Mouse (Mus musculus) urinary bladder, postnatal 36 days (tissue): Measurements from ENCODE around the gene Dennd1a.

Experiments
- DNase-seq, 2 experiments: peaks; one replicate each; pipeline ENCODE4 v3.0.0; 2022; ENCODE audit warnings: low spot score in 2 of 2, mixed read lengths in 1 of 2

Gene Dennd1a

DNA sequence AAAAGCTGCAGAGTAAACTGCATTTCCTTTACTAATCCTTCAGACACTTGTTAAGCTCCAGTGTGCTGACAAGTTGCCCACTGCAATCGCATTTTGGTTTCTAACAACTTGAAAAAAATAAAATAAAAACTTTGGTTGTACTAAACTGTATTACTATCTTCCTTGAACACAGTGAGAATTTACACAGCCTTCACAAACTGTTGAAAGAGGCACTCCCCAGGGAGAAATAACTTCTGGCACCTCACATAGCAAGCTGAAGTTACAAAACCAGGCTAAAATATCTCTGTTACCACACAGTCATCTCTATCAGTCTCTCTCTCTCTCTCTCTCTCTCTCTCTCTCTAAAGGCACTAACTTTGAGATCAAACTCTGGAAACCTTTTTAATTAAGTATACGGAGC lies 63.4 kb downstream of the Dennd1a start:
- DNase-seq, result peak in 1 of 2 experiments; percentile 30

DNA sequence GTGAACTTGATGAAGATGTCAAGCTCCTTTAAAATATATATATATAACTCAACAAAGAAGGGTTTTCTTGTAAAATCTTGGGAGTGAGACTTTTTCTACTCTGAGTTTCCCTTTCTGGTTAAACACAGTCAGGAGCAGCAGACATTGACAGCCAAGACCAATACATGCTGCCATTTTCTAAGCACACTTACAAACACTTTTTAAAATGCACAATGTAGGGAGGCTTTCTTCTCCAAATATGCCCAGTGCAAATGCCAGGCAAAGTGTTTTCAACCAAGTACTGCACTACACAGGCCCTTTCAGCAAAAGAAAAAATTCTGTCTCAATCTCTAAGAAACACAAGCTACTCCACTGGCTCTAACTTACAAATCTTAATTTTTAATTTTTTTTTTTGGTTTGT lies 65.7 kb downstream of the Dennd1a start:
- no peak for DNase-seq

DNA sequence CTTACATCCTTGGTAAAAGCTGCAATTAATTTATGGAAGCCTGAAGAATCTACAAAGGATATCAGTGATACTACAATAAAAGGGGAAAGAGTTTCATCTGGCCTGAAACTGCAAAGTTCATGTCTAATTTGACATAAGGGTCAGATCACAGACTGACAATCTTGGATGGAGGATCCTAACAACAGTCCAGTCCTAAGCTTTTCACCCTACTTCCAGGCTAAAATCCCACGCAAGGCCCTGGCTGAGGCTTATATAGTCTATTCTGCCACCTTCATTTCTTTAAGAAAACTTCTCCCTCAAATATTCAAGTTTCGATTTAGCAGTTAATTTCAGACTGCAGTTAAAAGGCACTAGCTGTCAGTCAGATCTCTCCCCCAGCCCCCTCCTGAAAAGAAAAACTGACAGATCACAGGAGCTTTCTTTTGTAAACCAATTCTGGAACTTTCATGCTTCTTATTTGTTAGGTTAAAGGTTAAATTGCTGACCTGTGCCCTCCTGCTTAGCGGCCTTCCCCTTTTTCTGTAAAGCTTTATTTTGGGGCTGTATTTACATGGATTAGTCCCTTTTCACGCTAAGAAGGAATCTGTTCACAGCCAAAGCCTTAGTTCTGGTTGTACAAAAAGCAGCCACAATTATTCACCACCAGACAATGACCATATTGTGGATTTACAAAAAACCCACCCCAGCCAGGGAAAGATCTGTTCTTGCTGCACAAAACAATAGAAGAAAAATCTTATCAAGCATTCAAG lies 66.3 kb downstream of the Dennd1a start:
- no peak for DNase-seq

DNA sequence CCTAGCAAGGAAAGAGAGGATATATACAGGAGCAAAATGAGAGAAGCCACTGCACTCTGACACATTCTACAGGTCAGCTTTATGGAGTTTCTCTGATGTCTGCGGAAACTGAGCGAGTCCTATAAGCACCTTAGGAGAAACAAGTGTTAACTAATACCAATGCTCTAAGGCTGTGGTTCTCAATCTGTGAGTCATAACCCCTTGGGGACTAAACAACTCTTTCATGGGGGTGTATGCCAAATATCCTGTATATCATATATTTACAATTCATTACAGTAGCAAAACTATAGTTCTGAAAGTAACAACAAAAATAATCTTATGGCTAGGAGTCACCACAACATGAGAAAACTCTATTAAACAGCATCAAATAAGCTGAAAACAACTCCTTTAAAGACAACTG lies 67.5 kb downstream of the Dennd1a start:
- no peak for DNase-seq

DNA sequence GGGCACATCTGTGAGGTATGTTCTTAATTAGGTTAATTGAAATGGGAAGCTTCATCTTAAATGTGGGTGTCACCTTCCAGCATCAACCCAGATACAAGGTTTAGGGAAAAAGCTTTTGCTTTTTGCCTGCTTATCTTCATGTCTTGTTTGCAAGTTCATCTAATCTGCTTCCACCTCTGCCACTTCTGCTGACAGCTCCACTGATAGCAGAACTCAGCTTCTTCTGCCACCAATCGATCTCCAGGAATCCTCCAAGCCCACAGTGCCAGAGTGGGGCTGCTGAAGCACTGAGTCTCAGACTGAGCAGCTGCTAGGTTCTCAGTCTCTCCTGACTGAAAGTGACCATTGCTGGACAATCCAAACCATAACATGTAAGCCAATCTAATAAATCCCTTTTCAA lies 74.1 kb downstream of the Dennd1a start:
- no peak for DNase-seq

DNA sequence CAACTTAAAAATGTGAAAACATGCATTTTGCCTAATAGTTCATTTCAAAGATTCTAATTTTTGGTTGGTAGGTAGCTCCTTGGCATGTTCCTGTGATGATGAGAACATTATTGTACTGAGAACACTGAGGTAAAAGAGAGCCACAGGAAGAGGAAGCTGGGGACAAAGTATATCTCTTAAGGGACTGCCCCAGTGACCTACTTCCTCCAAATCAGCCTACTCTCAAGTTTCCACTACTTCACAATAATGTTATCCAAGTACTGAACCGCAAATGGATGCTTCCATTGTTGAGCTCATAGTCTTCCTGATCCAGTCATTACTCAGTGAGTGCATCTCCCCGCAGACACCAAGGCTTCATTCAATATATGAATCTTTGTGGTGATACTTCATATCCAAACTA lies 75.8 kb downstream of the Dennd1a start:
- no peak for DNase-seq

DNA sequence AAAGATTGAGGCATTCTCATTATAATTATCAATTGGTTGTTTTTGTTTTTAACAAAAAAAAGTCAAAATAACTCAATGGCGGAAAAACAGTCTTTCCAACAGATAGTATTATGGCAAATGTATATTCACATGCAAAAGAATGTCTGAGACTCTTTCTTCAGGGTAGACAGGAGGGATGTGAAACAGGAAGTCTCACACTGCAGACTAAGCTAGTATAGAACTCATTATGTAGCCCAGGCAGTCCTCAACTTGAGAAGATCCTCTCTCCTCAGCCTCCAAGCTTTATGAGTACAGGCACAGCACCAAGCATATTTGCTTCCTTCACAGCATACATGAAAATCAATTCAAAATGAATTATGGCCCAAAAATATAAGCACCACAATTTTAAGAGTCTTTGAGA lies 79.4 kb downstream of the Dennd1a start:
- DNase-seq, result no peak

DNA sequence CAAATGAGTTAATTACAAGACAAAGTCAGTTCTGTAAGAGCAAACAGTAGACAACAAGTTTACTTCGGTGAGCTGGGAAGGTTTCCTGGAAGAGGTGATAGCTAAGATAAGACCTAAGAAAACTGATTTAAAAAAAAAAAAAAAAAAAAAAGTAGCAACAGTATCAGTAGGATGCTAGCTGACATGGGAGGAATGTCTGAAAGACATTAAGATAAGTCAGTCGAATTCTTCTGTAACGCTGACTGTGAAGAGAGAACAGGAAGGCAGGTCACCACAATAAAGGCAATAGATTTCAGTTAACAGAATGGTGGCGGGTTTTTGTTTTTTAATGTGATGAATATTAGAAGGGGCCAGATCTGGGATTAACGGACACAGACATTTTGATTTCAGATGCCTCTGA lies 81.9 kb downstream of the Dennd1a start:
- DNase-seq, result no peak

DNA sequence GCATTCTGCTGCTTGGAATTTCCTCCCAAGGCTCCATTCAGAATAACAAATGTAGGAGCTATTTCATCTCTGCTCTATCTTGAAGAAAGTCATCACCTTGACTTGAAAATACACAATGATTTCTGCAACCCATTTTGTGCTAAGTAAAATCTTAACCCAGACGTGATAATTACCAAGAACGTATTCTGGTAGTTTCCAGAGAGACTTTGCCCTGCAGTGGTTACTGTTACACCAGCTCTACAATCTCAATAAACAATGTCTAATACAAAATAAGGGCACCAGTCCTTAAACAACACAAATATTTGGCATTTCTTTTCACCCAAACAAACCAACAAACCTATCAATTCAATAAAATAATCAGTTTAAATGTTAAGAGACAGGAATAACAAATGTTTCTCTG lies 82.5 kb downstream of the Dennd1a start:
- no peak for DNase-seq

DNA sequence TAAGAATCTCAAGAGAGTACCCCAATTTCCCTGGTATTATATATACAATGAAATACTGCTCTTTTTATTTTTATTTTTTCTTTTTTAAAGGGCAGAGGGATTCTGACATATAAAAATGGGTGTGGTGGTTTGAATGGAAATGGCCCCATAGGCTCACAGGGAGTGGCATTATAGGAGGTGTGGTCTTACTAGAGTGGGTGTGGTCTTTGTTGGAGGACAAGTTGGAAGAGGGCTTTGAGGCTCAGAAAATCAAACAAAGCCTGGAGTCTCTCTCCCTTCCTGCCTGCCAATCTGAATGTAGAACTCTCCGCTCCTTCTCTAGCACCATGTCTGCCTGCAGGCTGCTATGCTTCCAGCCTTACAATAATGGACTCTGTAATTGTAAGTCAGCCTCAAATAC lies 89.1 kb downstream of the Dennd1a start:
- DNase-seq, result no peak

DNA sequence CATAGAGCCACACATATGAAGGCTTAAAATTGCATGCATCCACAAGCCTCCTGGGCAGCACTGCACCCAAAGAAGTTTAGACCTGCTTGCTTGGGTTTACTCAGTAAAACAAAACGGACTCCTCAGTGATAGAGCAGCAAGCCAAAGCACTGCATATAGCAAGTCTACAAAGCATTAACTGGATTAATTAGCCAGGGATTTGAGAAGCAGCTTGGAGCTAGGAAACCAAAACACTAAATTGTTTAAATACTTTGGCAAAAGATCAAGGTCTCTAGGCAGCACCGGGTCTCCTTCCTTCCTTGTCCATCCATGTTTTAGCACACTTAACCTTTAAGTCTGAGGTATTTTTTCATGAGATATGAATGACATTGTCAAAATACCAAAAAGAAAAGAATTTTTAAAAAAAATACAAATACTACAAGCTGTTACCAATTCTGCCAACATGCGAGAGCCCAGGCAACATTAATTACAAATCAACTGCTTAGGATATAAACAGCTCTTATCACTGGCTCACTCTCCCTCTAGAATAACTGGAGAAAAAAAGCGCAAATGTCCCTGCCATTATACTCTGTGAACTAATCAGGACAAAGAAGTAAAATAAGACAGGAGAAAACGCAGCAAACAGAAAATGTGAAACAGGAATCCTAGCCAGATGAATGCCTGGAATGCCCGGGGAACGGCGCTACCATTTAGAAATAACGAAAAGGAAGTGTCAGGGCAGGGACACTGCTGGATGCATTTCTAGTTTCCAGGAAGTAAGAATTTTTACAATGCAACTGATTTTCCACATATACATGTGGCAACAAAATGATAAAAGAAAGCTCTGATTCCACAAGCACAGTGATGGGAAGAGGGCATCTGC lies 90.8 kb downstream of the Dennd1a start:
- DNase-seq, result no peak

DNA sequence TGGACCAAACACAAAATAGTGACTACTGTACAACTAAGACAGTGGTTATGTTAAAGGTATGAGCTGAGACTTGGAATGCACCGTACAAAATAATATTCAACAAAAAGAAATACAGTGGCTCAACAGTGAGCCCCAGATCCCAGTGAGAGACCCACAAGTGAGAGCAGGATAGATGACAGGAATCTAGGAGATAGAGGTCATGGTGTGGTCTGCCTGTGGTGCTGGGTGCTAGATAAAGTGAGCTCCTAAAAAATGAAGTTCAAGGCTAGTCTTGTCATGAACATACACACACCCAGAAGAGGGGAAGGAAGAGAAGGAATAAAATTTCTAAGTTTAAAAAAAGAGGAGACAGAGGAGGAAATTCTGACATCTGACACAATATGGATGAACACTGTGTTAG lies 95.2 kb downstream of the Dennd1a start:
- no peak for DNase-seq

DNA sequence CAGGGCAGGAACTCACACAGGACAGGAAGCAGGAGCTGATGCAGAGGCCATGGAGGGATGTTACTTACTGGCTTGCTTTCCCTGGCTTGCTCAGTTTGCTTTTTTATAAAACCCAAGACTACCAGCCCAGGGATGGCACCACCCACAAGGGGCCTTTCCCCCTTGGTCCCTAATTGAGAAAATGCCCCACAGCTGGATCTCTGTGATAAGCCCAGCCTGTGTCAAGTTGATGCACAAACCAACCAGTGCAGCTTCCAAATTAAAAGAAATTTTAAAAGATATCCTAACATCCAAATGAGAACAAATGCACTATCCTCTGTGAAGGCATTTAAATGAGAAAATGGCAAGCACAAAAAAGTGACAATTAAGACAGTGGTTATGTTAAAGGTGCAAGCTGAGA lies 95.6 kb downstream of the Dennd1a start:
- DNase-seq, result no peak

DNA sequence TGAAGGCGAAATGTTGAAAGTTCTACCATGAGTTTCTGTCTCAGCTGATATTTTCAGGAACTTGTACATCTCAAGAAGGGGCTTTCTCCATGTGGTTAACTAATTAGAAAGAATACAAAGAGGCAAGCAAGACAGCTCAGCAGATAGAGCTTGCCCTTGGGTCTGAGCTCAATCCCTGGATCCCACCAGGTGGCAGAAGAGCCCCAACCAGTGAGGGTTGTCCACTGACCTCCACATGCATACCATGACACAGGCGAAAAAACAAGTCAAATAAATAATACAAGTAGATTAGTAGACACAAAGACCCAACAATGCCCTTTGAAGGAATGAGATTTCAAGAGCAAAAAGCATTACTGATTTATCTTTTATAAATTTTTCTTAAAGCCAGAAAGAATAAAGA lies 100.8 kb downstream of the Dennd1a start:
- DNase-seq, result no peak

DNA sequence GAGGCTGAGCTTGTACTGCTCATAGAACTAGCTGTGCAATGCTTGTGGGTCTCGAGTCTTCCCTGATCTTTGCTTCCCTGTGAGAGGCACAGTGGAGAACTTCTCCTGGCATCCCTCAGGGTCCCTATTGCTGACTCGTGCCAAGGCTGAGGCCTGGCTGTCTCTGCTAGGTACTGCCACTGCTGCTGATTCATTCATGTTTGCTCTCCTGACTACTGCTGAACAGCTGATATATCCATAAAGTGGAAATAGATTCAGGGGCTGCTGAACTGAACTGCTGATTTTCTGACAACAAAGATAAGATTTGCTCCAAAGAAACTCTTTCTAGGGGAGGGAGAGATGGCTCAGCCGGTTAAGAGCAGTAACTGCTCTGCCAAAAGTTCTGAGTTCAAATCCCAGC lies 102.2 kb downstream of the Dennd1a start:
- no peak for DNase-seq

DNA sequence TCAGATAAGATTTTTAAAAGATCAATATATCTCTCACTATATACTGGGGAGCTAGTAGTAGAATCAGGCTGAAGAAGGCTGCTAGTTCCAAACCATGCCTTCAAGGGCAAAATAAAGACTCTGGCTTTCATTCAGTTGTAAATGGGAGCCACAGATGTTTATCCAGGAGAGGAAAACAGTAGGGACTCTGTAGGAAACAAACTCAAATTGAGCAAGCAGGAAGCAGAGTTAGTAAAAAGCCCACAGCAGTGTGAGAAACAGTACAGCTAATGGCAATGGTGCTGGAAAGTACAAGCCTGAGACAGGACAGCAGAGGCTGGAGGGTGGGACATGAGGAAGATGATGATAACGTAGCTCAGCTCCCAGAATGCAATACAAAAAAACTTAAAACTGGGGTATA lies 103.3 kb downstream of the Dennd1a start:
- DNase-seq, result no peak

DNA sequence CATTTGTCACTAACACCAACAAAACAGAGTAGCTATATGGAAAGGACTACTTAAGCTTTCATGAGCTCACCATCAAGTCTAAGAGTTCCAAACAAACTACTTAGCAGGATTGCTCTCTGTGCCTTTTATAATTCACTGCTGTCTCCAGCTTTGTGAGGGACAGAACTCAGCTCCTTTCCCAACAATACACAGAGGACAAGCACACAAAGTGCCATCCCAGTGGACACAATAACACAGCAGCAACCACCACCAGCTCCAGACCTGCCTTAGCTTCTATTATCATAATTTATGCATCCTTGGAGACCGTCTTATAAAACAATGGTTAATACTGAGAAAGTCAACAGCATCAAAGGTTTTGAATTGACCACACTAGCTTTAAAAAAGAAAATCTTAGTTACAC lies 104.9 kb downstream of the Dennd1a start:
- no peak for DNase-seq

DNA sequence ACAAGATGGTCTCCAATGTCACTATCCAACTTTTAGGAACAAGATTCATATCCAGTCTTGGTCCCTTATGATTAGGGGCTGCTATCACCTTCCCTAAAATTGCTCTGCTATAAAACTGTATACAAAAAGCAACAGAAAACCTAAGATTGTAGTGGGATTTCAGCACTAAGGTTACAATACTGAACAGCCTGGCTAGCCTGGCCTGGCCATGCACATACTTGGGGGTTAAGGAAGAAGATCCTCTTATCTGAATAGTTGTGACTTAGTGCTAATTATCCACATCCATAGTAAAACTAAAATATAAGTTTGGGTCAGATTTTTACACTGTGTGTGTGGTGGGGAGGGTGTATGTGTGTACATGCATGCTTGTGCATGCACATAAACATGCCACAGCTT lies 109.6 kb downstream of the Dennd1a start:
- DNase-seq, result no peak

DNA sequence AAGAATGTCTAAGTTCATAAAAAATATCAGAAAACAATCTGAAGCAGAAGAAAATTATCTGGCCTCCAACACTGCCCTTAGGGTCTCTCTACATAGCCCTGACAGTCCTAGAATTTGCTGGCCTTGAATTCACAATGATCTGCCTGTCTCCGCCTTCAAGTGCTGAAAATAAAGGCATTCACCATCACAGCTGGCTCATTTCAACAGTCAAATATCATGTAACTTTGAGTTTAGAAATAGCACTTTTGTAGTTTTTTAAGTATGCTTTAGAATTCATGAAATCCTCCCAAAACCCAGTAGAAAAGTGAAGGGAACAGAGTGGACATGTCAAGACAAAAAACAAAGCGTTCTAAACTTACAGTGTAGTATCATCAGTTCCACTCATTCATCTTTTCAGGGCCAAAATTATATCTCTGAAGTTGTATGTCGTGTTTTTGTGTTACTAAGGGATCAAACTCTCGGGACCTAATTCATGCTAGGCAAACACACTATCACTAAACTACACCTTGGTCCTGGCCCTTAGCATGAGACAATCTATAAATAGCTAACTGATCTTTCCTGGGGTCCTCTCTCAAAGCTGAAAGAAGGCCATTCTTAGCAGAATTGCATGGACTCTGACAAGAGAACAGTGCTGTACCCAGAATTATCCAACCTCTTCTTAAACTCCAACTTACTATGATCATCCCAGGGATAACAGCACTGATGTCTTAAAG lies 110.2 kb downstream of the Dennd1a start:
- no peak for DNase-seq

DNA sequence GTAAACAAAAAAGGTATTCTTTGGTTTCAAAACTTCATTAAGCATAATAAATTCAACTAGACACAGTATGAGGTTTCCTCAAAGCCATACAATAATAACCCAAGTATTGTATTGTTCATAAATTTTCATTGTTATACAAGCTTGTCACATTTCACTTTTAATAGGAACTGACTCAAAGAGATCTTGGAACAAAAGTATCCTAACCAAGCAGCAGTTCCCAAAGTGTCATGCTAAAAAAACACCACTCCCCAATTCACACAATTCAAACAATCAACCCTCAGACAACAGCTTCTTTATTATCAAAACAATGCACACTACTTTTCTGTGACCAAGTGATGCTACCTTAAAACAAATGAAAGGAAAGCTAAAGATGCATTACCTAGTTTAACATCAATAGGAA lies 111.9 kb downstream of the Dennd1a start:
- DNase-seq, result no peak

DNA sequence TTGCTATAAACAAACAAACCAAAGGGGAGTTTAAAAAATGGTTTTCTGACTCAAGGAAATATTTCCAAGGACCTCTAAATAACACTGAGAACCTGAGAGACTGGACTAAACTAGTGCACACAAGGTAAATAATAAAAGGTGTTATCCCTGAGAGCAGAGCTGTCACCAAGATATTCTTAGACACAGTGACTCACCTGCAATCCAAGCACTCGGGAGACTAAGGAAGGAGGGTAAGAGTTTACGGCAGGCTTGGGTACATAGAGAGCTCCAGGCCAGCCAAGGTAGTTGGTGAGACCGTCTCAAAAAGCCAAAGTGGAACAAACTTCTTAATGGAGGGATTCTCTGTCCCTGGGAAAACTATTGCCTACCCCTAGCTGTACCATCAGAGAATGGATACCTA lies 118.6 kb downstream of the Dennd1a start:
- DNase-seq, result no peak

DNA sequence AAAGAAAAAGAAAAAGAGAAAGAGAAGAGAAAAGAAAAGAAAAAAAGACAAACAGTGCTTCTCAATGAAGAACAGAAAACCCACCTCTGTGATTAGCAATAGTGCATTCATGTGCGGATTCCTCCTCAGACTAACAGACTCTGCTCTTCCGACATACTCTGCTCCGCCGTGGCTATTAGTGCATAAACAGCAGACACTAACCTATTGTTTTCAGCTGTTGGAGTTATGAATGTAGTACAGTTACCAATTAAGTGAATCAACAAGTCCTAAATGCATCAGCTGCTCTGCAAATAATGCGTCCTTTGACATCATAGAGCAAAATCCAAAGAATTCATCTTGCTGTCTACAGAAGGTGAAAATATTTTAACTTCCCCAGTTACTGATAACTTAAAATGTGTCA lies 121.2 kb downstream of the Dennd1a start:
- no peak for DNase-seq
